ENCODE assay signal across 8 mouse cellular contexts in the genomic region with DNA sequence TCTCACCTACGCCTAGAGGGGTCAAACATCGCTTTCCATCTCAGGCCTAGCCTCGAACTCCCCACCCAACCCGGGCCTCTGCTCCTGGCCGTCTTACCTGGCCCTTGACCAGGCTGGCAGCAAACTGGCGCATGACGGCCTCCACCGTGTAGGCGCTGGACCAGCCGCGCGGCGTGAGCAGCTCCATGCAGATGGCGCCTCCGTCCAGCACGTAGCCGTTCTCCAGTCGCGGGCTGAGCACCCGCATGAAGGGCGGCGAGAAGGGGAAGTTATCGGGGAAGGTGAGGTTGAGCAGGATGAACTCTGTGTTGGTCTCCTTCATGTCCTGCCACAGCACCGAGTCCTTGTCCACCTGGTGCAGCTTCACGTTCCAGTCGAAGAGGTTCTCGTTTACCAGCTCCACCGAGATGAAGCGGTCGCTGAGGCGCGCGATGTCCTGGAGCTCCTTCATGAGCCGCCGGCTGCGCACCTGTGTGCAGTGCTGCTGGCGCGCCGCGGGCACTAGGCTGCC. TPM values are rescaled to one million over a fixed set of nuclear protein-coding genes. Genes with fewer than 3 reads are reported as not detected.
DNase-seq lines count a peak whose midpoint lies in the region; ATAC-seq and TF ChIP-seq lines count a peak whose summit lies in the region.

No protein-coding gene starts in this region.

- WGBS in forebrain, embryonic 15.5 days = under 1% methylated on average over 40 of the region's 40 CpGs
- 0% methylated on average over 37 of the region's 40 CpGs for WGBS in intestine, postnatal 0 days
- WGBS in liver, embryonic 12.5 days (ENCODE audit: insufficient replicate concordance) = 1% methylated on average over 40 of the region's 40 CpGs

- H3K36me3 ChIP-seq in forebrain, embryonic 15.5 days = peaks cover 4% of the 10 kb centered on the region; the same call in 1 of the 2 replicates
- H3K36me3 ChIP-seq in intestine, postnatal 0 days (ENCODE audit: control insufficient read depth, insufficient read depth) = no peaks in the 10 kb centered on the region
- H3K36me3 ChIP-seq in liver, embryonic 12.5 days = no peaks in the 10 kb centered on the region

- ATAC-seq in forebrain, embryonic 15.5 days (replicated peaks) = no peak
- ATAC-seq in intestine, postnatal 0 days = no peak
- ATAC-seq in liver, embryonic 12.5 days = no peak
- ATAC-seq in erythroid progenitor cell, adult 5-6 weeks (replicated peaks; ENCODE audit: low FRiP score, poor library complexity, severe bottlenecking) = no peak

- peak overlapping the region; percentile 54 for H3K4me3 ChIP-seq in forebrain, embryonic 15.5 days
- H3K4me3 ChIP-seq in intestine, postnatal 0 days (ENCODE audit: low read depth, low read length) = peak overlapping the region; percentile 59
- peak overlapping the region; percentile 57 for H3K4me3 ChIP-seq in liver, embryonic 12.5 days

- H3K27me3 ChIP-seq in forebrain, embryonic 15.5 days = no peaks in the 10 kb centered on the region
- H3K27me3 ChIP-seq in intestine, postnatal 0 days (replicated peaks; ENCODE audit: control insufficient read depth, insufficient read depth, low read length) = peaks cover 61% of the 10 kb centered on the region
- H3K27me3 ChIP-seq in liver, embryonic 12.5 days (replicated peaks) = peaks cover 81% of the 10 kb centered on the region

- peak; percentile 6 for DNase-seq in ovary, postnatal 10 days (ENCODE audit: low spot score)
- DNase-seq in ovary, adult 18-20 months (ENCODE audit: low spot score) = no peak
- peak; percentile 84 for DNase-seq in cerebellum, adult 11-12 months
- DNase-seq in retina, embryonic 14.5 days (ENCODE audit: low spot score) = peak; percentile 46

- H3K9me3 ChIP-seq in forebrain, embryonic 15.5 days = no peaks in the 10 kb centered on the region
- H3K9me3 ChIP-seq in intestine, postnatal 0 days (ENCODE audit: control insufficient read depth) = no peaks in the 10 kb centered on the region
- H3K9me3 ChIP-seq in liver, embryonic 12.5 days (replicated peaks) = no peaks in the 10 kb centered on the region

- H3K27ac ChIP-seq in forebrain, embryonic 15.5 days (replicated peaks) = peak overlapping the region; percentile 91
- no peak overlapping the region for H3K27ac ChIP-seq in intestine, postnatal 0 days (ENCODE audit: low read depth, low read length)
- no peak overlapping the region for H3K27ac ChIP-seq in liver, embryonic 12.5 days

- peak overlapping the region; percentile 92 for H3K4me2 ChIP-seq in forebrain, embryonic 15.5 days (replicated peaks)
- peak overlapping the region; percentile 99 for H3K4me2 ChIP-seq in intestine, postnatal 0 days (replicated peaks; ENCODE audit: low read depth)
- H3K4me2 ChIP-seq in liver, embryonic 12.5 days = peak overlapping the region; percentile 71

- H3K9ac ChIP-seq in forebrain, embryonic 15.5 days (replicated peaks) = peak overlapping the region; percentile 69
- no peak overlapping the region for H3K9ac ChIP-seq in intestine, postnatal 0 days (ENCODE audit: low read depth, low read length)
- H3K9ac ChIP-seq in liver, embryonic 12.5 days = no peak overlapping the region

- no peak for TF ChIP-seq CTCF in intestine, postnatal 0 days (IDR thresholded peaks at IDR 0.05; ENCODE audit: low read depth)

- H3K4me1 ChIP-seq in forebrain, embryonic 15.5 days = peaks cover 49% of the 10 kb centered on the region
- H3K4me1 ChIP-seq in intestine, postnatal 0 days (replicated peaks; ENCODE audit: control insufficient read depth, insufficient read depth, low read length) = no peaks in the 10 kb centered on the region
- H3K4me1 ChIP-seq in liver, embryonic 12.5 days = 0 out of 2 replicates have a peak, but pooled peaks cover 2% of the 10 kb centered on the region

RNA-seq across cellular contexts. Expression of a gene that starts 1.2 kb away (rescaled TPM):
- 29.3 and 30.4 TPM in 2 replicates for polyA plus RNA-seq in forebrain, embryonic 15.5 days (2015; fragmentation: Nextera tagmentation; extraction: Ambion mirVana)
- polyA plus RNA-seq in intestine, postnatal 0 days (2015; fragmentation: Nextera tagmentation; extraction: Ambion mirVana) = 0.10 and 0.16 TPM in 2 replicates
- 0.18 and 0.21 TPM in 2 replicates for polyA plus RNA-seq in liver, embryonic 12.5 days (2016; fragmentation: Nextera tagmentation; extraction: Ambion mirVana)
- not detected in 2 replicates for total RNA-seq in erythroid progenitor cell, adult 5-6 weeks (2015; ENCODE audit: low replicate concordance)
- total RNA-seq in erythroid progenitor cell, adult 5-6 weeks (2017; ENCODE audit: low replicate concordance) = not detected in 2 replicates

Comparison
In these comparisons a context has a peak if more than half of its experiments do, and no peak if none do; other contexts are left out.
1. RNA of a gene that starts 1.2 kb away (polyA plus RNA-seq): 29.3 to 30.4 TPM in forebrain, embryonic 15.5 days; 0.18 to 0.21 TPM in liver, embryonic 12.5 days and 0.10 to 0.16 TPM in intestine, postnatal 0 days; every median in the first group is over 10 times any median in the second.
2. Peak in every context shown above with its lines, with median percentiles within 50 percentile points of each other: H3K4me2 ChIP-seq and H3K4me3 ChIP-seq.